Mouse (Mus musculus): ENCODE measurements around the gene Mat2a.
"Not testable (repeated sequence)": the region's sequence is repeated elsewhere in the genome, so short reads cannot be mapped to it uniquely, and the experiment has no call there.

Gene Mat2a

DNA sequence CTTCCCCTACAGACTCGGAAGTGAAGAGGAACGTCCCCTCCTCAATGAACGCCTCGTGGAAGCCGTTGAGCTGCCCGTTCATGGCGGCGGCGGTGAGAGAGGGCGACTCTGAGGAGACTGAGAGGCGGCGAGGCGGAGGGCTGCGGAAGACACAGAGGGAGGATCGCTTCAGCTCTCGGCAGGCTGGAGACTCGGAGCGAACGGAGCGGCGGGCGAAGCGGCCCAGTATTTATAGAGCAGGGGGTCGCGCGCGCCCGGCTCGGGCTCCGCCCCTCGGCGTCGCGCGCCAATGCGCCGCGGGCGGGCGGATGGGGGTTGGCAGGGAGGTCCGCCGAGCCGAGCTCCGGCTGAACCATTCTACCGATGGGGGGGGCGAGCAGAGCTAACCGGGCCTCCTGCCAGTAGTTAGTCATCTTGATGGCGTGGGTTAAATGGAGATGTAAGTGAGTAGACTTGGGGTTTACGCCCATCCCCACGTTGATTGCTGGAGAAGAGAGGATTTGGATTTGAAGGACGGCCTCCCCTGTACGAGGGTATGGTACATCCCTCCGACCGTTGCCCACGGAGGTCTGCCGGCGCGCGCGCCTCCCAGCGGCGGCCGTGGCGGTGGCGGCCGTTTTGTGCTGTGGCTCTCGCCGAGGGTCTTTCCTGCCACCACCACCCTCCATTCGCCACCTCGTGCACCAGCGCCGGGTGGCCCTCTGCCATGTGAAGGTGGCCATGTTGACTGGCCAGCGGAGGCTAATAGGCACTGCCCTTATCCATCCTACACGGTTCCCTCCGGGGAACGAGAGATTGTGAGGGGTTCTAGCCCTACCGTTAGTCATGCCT lies at the start of gene Mat2a:
Gene Mat2a, minus strand, starts transcription at position 204 of the 831 bp plus-strand sequence.
- DNase-seq (ENCODE audit: low spot score): peak; percentile 93

DNA sequence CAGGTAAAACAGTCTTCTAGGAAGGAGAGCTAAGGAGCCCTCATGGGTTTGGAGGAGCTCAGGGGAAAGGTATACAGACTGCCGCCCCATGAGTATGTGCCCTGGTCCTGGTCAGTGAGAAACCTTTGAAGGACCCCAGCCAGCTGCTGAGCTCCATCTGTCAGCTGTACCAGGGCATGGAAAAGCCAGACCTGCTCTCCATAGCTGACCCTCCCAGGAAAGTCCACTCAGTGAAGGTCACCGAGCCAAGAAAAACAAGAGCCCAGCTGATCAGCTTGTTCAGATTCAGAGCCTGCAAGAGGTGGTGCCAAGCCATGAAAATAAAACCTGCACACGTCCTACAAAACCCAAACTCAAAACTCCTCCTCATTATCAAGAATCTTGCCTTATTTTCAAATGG lies 49.5 kb upstream of the Mat2a start:
- DNase-seq (ENCODE audit: low spot score): no peak

DNA sequence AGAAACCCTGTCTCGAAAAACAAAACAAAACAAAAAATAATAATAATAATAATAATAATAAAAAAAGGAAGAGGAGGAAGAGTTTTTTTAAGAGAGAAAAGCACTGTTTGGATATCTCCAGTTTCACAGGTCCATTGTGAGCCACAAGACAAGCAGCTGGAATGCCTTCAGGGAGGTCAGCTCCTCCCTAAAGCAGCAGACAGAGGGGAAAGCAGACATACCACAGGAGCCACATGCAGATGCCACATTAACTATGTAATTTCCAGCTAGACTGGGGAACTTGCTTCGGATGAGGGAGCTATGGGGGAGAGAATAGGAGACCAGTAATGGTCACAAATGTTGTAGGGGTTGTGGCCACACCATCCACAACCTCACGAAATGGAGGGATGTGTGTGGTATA lies 47.9 kb upstream of the Mat2a start:
- DNase-seq (ENCODE audit: low spot score): no peak

- no peak for DNase-seq (ENCODE audit: low spot score)
These were observed 46.9 kb upstream of the Mat2a start for GRCm38 (mm10) chr6:72486307-72486706.

- no peak for DNase-seq (ENCODE audit: low spot score)
These were observed 45.5 kb upstream of the Mat2a start for GRCm38 (mm10) chr6:72484887-72485286.

DNA sequence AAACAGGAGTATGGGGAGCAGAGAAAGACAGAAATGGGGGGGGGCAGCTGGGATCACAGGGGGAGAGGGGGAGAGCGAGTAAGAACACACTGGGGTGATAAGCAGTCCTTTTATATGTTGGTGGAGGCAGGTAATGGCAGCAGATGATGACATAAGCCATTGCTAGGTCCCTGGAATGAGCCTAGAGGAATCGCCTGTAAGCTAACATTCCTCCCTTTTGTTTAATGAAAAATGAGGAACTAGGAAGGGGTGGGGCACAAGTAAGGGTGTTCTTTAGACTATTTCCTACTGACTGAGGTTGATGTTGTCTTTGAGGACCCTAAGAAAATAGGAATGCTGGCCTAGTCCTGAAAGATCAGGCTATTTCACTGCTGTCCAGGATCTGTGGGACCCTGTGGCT lies 42.8 kb upstream of the Mat2a start:
- no peak for DNase-seq (ENCODE audit: low spot score)

- no peak for DNase-seq (ENCODE audit: low spot score)
These were observed 41.0 kb upstream of the Mat2a start for GRCm38 (mm10) chr6:72480422-72480702.

- DNase-seq (ENCODE audit: low spot score): no peak
These were observed 40.5 kb upstream of the Mat2a start for GRCm38 (mm10) chr6:72479645-72480421.

DNA sequence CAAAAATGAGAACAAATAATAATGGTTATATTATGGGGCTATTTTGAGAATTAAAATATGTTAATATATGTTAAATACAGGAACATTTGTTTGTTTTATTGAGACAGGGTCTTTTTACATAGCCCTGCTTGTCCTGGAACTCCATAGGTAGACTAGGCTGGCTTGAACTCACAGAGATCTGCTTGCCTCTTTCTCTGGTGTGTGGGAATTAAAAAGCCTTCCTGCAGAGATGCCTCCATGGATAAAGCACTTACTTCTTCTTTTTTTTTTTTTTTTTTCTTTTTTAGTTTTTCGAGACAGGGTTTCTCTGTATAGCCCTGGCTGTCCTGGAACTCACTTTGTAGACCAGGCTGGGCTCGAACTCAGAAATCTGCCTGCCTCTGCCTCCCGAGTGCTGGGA lies 39.3 kb upstream of the Mat2a start:
- DNase-seq (ENCODE audit: low spot score): not testable (repeated sequence)

GRCm38 (mm10) chr6:72477621-72478020 lies 38.3 kb upstream of the Mat2a start:
- peak; percentile 82 for DNase-seq (ENCODE audit: low spot score)

DNA sequence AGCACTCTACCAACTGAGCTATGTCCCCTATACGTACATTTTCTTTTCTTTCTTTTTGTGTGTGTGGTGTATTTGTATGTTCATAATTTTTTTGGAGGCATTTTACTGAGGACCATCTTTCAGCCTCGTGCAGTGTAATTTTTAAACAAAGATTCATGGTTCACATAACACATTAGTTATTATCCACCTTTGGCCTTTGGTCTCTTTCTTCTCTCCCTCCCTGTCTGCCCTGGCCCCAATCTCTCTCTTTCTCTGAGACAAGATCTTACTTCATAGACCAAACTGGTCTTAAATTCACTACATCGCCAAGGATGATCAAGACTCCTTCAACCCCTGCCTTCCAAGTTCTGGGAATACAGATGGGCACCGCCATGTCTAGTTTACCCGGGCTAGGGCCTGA lies 37.5 kb upstream of the Mat2a start:
- no peak for DNase-seq (ENCODE audit: low spot score)

DNA sequence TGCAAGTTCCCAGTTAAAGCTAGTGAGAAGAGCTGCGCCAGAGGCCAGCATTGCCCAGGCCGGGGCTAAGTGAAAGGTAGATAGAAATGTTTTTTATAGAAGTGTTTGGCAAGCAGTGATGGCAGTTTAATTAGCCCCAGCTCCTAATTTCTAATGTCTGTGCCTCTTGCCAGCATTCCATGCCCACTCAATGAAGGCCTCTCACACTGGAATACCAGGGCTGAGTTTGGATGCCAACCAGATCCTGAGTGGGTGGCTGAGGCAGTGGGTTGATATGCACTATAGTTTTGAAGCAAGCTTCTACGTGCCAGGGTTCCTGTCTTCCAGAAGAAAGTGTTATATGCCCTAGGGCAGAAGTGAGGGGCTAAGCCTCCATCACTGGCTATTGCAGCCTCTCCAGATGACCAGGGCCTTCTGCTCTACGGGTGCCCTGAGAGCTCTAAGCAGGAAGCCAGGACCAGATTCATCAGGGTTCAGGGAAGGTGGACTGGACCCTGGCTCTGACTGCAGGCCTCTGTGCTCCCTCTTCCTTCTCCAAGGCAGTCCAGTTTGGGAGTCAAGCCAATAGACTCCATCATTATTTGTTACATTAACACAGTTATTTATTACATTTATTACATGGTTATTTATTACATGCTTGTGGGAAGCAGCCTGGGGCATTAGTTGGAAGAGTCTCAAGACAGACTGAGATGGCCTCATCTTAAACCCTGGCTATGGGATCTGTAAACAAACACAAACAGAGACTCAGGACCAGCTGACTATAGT lies 36.0 kb upstream of the Mat2a start:
- DNase-seq (ENCODE audit: low spot score): no peak

GRCm38 (mm10) chr6:72473264-72474041 lies 34.1 kb upstream of the Mat2a start:
- DNase-seq (ENCODE audit: low spot score): no peak

DNA sequence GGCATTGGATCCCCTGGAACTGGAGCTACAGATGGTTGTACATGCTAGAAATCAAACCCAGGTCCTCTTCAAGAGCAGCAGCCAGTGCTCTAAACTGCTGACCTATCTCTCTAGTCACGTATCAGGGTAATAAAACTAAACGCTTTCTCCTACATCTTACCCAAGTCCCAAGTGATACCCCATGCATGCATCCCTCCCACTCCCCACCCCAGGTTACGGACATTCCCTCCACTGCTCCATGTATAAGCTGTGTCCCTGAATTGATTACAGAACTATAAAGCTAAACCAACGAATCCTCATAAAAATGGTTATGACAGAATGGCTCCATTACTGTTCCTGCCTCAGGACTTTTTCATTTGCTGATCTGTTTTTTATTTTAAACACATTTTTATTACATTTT lies 26.8 kb upstream of the Mat2a start:
- no peak for DNase-seq (ENCODE audit: low spot score)

- no peak for DNase-seq (ENCODE audit: low spot score)
These were observed 26.2 kb upstream of the Mat2a start for GRCm38 (mm10) chr6:72465361-72466157.

DNA sequence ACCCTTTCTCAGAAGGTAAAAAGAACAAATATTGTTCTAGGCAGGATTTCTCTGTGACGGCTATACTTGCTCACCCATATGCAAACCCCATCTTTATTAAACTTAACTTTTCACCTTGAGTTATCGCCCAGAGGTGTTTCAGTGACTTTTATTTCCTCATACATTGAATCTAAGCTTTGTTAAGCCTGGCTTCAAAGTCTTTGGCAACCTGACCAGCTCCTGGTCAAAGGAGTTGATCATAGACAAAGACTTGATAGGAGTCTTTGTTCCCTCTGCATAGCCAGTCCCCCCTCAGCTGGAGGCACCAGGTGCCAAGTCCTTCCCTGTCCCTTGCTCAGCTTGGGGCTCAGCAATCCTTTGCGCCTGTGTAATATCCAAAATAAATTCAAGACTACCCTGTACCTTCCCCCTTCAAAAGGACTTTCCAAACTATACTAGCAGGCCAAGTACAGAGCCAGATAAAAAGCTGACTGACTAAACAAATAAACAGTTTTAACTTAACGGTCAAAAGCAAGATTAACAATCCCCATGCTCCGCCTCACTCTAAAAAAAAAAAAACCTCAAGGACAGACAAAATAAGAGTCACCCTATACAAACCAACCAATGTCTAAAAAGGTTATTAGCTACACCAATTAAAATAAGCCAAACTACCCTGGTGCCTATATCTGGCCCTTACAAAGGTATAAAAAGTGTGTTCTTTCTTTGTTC lies 23.3 kb upstream of the Mat2a start:
- DNase-seq (ENCODE audit: low spot score): not testable (repeated sequence)

DNA sequence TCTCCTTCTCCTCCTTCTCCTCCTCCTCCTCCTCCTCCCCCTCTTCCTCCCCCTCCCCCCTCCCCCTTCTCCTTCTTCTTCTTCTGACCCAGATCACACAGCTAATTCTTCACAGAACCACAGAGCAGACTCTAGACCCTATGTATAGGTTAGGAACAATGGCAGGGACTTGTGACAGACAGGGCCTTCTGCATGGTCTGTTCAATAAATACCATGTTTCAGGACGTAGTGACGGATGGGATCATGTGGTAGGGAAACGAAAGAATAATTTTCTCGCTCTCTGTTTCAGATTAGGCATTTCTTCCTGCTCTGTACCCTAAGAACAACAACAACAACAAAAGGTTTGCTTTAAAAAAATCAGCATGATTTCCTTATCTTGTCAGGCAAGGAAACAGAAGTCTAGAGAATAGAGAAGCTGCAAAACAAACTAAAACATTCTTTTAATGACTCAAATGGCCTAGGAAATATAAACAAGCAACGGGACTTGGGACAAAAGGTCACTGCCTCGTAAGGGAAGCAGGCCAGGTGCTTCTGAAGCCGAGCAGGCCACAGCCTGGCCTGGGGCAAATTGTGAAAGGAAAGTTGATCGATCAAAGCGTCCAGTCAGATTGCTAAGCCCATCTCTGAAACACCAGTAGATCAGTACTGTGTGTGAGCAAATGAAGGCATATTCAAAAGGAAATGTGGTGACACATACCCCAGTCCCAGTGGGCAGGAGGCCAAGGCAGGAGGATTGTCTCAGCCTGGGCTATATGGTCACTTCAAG lies 20.9 kb upstream of the Mat2a start:
- DNase-seq (ENCODE audit: low spot score): no peak

- DNase-seq (ENCODE audit: low spot score): no peak
These were observed 19.6 kb upstream of the Mat2a start for GRCm38 (mm10) chr6:72458921-72459320.

- DNase-seq (ENCODE audit: low spot score): no peak
These were observed 19.1 kb upstream of the Mat2a start for GRCm38 (mm10) chr6:72458418-72458817.

DNA sequence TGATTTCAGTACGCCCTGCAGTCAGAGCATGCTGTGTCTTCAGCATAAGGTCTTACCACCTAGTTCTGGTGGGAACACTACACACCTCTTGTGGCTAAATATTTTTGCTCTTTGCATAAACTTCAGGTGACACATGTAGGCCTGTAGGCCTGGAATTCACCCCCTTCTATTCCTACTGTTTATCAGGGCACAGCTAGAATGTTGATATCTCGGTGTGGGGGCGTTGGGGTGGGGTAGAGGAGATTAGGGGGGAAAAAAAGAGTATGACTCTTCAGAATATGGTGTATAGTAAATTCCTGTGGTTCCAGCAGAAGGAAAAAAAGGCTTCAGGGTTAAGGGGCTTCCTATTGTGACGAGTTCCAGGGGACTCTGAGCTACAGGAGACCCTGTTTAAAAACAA lies 17.2 kb upstream of the Mat2a start:
- no peak for DNase-seq (ENCODE audit: low spot score)

All from testis, postnatal 14 days (tissue).